Mouse (Mus musculus) myocyte (in vitro differentiated cells): ENCODE measurements around the gene Tph1.

Experiments
- E2F4 ChIP-seq: IDR thresholded peaks from one replicate; pipeline ENCODE4 v1.6.1; 2011; ENCODE audit warnings: mild to moderate bottlenecking, control low read depth, moderate library complexity; ENCODE audit not compliant: insufficient read depth
- MAX ChIP-seq: IDR thresholded peaks from one replicate; pipeline ENCODE4 v1.6.1; 2011; ENCODE audit warnings: low read depth, mild to moderate bottlenecking, control low read depth
- MYOG ChIP-seq, 3 experiments: IDR thresholded peaks; one replicate each; pipeline ENCODE4 v1.6.1; 2011; ENCODE audit warnings: control low read depth in 2 of 3, low read depth in 2 of 3, mild to moderate bottlenecking in 2 of 3; ENCODE audit not compliant: insufficient read length in 2 of 3, control insufficient read depth in 1 of 3, insufficient read depth in 1 of 3
- POLR2A ChIP-seq: IDR thresholded peaks from one replicate; pipeline ENCODE4 v1.6.1; 2011; ENCODE audit warnings: low read depth, mild to moderate bottlenecking, control low read depth, moderate library complexity; ENCODE audit not compliant: insufficient read length
- REST ChIP-seq: IDR thresholded peaks from one replicate; pipeline ENCODE4 v1.6.1; 2011; ENCODE audit warnings: mild to moderate bottlenecking, control low read depth, moderate library complexity; ENCODE audit not compliant: insufficient read depth, insufficient read length
- TCF12 ChIP-seq: IDR thresholded peaks from one replicate; pipeline ENCODE4 v1.6.1; 2011; ENCODE audit warnings: mild to moderate bottlenecking, control low read depth; ENCODE audit not compliant: poor library complexity, insufficient read depth, severe bottlenecking
- USF1 ChIP-seq: IDR thresholded peaks from one replicate; pipeline ENCODE4 v1.6.1; 2011; ENCODE audit warnings: low read depth, mild to moderate bottlenecking, control low read depth, moderate library complexity

DNA sequence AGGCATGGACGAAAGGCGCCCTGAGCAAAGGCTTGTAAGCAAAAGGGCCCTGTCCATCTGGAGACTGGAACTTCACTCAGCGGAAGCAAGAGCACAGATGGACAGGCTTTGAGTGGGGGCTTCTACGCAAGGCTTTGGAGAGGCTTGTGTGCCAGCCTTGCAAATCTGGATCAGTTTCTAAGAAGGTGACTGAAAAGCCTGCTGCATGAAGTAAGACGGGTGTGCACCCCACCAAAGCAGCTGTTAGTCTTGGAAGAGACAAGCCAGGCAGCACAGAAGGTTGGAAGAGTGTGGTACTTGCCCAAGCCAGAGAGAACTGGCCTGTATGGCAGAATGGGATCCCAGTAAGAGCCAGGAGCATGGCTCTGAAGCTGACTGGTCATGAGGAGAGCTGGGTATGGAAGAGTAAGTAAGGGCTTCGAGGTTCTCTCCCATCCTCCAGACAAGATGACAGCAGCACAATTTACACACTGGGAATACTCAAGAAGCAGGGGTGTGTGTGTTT is 28.2 kb upstream of the Tph1 start:
- no peak for TF ChIP-seq MYOG (IDR thresholded peaks at IDR 0.05; ENCODE audit: control insufficient read depth in 1 of 3, insufficient read depth in 1 of 3, insufficient read length in 2 of 3, low read depth in 2 of 3)
- no peak for TF ChIP-seq POLR2A
- no peak for TF ChIP-seq REST
- TF ChIP-seq MAX: no peak
- no peak for TF ChIP-seq USF1
- TF ChIP-seq TCF12: no peak
- TF ChIP-seq E2F4: no peak
